Mouse (Mus musculus) thymus, postnatal 0 days (tissue): ENCODE measurements around the gene Ooep. TPM values are rescaled to one million over a fixed set of nuclear protein-coding genes. Genes with fewer than 3 reads are reported as not detected.
"Not testable (repeated sequence)": the region's sequence is repeated elsewhere in the genome, so short reads cannot be mapped to it uniquely, and the experiment has no call there.

Experiments used
- DNase-seq: peaks from one replicate; pipeline ENCODE4 v3.0.0-alpha.2; 2015; ENCODE audit warnings: low spot score
- polyA plus RNA-seq: library from polyadenylated mRNA; unstranded; fragments of >200 nt; fragmentation: Nextera tagmentation; extraction: Ambion mirVana; gene quantifications from 2 replicates; pipeline ENCODE4 v1.2.1, GENCODE M21; 2015

Gene Ooep
- polyA plus RNA-seq, 1 experiment from 2014 or later: 1.6 TPM

GRCm38 (mm10) chr9:78368671-78369293, 9.7 kb downstream of the Ooep start:
- no peak for DNase-seq

DNA sequence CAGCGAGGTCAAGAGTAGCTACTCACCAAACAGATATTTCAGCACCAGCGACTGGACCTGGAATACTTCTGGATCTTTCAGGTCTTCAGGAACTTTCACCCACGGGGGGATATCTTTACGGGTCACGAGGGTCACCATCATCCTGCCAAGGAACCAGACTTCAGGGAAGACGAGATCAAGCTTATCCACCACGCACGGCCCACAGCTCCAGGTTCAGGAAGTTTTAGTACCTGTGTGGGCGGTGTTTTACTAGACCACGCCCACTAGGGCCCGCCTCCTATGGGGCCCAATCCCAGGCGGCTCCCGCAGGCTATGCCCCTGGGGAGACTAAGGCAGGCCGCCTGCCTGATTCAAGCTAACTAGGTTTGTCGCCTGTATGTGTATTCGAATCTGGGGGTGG, 10.6 kb downstream of the Ooep start, which contains the start of gene Dppa5a:
TSS of gene Dppa5a (minus strand) at position 219 of the 400 bp plus-strand sequence.
- not testable (repeated sequence) for DNase-seq

DNA sequence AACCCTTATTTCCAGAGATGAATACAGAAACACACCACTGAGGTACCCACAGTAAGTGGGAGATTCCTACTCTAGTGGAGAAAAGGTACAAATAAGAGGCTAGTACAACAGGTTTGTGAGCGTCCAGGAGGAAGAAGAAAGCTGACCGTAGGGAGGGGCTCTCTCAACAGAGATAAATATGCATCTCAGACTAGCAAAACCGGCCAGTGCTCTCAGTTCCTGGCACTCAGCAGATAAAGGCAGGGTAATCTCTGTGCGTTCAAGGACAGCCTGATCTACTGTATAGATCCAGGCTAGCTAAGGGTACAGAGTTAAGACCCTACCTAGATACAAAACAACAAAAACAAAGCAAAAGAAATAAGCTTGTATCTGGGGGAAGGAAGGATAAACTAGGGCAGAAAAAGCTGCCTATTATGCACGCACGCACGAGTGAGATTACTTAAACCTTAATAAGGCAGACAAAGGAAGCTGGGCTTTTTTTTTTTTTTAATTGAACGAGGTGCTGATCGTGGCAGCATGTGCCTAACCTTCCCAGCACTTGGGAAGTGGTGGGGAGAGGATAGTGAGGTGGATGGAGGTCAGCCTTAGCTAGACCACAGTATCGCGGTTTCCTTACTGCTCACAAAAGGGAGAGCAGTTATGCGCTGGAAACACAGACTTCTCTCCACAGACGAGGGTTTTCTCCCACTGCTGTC, 12.5 kb downstream of the Ooep start:
- DNase-seq: no peak

- no peak for DNase-seq
Measured at GRCm38 (mm10) chr9:78364701-78365100, 13.8 kb downstream of the Ooep start.

- DNase-seq: no peak
Measured at GRCm38 (mm10) chr9:78363374-78363773, 15.2 kb downstream of the Ooep start.

DNA sequence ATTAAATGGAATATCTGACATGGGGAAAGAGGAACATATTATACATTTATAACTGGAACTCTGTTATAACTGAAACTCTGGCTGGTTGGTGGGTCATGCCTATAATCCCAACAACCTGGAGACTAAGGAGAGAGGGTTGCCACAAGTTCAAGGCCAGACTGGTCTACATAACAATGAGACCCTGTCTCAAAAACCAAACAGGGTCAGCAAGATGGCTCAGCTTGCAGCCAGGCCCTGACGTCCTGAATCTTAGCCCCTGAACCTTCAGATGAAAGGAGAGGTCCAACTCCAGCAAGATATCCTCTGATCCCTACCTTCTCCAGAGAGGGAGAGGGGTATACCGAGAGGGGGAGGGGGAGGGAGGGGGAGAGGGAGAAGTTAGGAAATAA, 18.0 kb downstream of the Ooep start:
- no peak for DNase-seq

- no peak for DNase-seq
Measured at GRCm38 (mm10) chr9:78359750-78360483, 18.6 kb downstream of the Ooep start.

GRCm38 (mm10) chr9:78358053-78358452, 20.5 kb downstream of the Ooep start:
- DNase-seq: peak; percentile 44

- DNase-seq: no peak
Measured at GRCm38 (mm10) chr9:78355611-78356010, 22.9 kb downstream of the Ooep start, which contains the start of gene Gsta2. TSS of gene Gsta2 (minus strand) at chr9:78355788.

- no peak for DNase-seq
Measured at GRCm38 (mm10) chr9:78354665-78355578, 23.6 kb downstream of the Ooep start.

GRCm38 (mm10) chr9:78351504-78352220, 26.9 kb downstream of the Ooep start:
- no peak for DNase-seq

DNA sequence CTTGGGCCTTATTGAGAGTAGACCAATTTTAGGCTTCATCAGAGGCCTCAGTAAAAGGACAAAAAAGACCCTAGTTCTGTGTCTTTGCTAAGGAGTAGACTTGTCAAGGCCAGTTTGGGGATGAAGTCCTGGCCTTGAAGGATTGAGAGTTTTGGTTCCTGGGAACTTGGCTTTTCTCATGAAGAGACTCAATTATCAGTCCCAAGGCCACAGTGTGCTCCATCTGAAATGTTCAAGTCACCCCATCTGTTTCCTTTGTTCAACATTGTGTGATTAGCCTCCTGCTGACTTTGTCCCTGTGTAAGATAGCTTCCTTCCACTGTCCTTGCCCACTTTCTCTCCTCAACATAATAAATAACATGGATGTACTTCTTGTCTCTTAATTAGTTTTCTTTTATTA, 28.5 kb downstream of the Ooep start:
- DNase-seq: not testable (repeated sequence)

DNA sequence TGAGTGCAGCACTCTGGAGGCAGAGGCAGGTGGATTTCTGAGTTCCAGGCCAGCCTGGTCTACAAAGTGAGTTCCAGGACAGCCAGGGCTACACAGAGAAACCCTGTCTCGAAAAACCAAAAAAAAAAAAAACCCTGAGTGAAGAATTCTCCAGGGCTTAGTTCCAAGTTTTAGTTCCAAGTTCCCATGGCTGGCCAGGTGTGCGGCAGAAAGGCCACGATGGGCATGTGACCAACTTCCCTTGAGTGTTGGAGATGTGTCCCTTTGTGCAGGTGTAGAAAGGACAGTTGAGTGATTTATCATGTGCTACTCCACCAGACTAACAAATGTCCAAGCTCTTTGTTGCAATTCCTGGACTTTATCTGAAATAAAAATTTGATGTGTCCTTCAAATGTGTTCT, 29.4 kb downstream of the Ooep start:
- not testable (repeated sequence) for DNase-seq

DNA sequence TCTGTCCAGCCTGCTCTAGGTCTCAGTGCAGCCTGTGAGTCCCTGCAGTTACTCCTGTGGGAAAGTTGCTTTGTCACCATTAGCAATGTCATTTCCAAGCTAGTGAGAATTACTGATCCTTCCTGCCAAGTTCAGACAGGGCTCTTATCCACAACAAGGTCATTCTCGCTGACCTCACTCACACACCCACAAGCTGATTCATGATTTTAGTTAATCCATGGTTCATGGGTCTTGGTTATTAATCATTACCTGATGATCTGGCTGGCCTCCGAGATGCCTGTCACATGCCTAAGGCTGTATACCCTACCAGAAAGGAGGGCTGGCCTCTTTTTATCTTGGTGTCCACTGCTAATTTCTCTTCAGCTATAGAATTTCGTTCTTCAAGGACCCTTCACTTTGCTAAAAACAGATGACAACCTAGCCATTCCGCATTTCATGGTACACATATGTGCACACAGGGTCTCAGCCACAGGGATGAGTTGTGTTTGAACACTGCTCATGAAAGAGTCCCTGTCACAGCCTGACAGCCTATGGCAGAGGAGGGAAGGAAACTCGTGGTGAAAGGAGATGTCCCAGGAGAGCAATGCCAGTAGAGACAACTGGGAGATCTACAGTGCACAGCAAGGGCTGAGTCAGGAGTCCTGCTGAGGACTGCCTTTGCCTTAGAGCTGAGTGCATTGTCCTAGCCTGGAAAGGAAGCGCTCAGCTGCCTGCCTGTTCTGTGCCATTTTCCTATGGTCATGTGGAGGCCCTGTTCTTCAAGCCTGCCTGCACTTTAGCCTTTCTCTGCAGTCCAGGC, 30.1 kb downstream of the Ooep start:
- DNase-seq: not testable (repeated sequence)

DNA sequence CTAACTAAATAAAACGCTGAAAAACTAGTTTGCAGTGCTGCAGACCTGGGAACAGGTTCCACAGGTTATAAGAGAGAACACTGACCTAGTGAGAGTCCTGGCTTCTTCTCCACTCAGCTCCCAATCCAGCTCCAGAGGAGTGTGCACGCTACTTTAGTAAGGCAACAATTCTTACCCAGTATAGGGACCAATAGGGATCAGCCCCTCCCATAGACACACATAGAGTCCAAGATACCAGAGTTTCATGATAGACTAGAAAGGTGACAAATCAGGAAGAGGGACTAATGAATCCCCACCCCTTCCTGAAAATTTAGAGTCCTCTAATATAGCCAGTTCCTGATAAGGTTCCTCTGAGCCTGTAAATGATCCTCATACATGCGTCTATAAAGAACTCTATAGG, 31.5 kb downstream of the Ooep start:
- no peak for DNase-seq

DNA sequence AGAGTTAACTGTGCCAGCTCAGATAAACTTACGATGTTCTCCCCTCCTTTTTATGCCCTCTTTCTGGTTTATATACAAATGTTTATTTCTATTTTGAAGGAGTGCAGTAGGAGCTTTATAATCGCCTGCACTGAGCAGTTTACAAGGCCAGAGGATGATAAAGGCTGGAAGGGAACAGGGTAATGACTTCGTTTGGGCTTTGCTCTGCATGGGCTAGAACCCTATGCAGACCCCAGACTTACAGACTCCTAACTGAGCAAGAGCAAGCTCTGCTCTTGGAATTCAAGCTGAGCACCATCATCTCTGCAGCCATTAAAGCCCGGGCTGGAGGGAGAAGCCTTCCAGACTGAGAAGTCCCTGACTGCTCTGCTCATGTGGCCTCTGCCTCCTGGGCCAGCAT, 33.3 kb downstream of the Ooep start:
- not testable (repeated sequence) for DNase-seq

- DNase-seq: not testable (repeated sequence)
Measured at GRCm38 (mm10) chr9:78343055-78343454, 35.5 kb downstream of the Ooep start.

DNA sequence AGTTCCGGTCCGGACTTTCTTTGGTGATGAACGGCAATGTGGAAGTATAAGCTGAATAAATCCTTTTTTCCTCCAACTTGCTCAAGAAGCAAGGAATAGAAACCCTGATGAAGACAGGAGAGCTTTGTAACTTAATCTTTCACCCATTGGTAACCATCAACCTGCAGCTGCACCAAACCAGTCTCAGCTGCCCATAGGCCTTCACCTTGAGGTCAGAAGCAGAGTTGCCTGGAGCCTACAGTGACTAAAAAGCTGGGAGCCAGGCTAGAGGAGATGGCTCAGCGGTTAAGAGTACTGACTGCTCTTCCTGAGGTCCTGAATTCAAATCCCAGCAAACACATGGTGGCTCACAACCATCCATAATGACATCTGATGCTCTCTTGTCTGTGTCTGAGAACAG, 36.0 kb downstream of the Ooep start:
- not testable (repeated sequence) for DNase-seq

- DNase-seq: peak; percentile 36
Measured at GRCm38 (mm10) chr9:78340324-78340723, 38.2 kb downstream of the Ooep start.

DNA sequence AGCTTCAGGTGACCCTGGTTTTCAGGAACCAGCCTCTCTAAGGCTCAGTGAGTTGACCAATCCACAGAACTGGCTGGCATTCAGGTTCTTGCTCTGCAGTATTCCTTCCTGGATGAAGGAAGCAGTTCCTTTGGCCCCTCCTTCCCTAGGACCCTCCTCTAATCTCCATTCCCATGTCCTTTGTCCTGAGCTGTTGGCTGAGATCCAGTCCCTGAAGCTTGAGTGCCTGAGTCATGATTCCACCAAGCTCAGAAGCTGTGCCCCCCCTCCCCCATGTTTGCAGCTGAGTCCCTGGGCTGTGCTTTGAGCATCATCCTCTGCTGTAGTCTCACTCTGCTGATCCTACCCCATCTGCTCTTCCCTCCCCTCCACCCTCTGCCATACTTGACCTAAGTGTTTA, 41.5 kb downstream of the Ooep start:
- not testable (repeated sequence) for DNase-seq
